Mouse (Mus musculus) kidney, postnatal 36 days (tissue): Measurements from ENCODE around the gene Olfr1240.

Experiments
- DNase-seq, 2 experiments: peaks; one replicate each; pipeline ENCODE4 v3.0.0; 2021 to 2022; ENCODE audit warnings: mixed read lengths in 2 of 2

Olfr1240 gene

DNA sequence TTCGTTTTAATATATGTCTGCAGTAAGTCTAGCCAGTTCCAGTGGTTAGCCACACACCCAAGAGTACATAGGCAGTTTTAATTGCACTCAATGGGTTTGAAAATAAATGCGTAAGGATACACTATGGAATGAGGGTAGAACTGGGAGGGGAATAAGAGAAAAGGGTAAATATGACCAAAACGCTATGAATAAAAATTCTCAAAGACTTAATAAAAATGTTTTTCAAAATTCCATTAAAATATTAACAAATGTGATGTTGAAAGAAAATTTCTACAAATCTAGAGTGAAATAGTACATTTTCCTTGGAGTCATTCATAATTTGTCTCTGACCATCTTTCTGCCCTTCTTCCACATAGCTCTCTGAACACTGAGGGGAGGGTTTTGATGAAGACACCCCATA is at the start of gene Olfr1240:
TSS of gene Olfr1240 (minus strand) at position 101 of the 400 bp plus-strand sequence.
- no peak for DNase-seq

- no peak for DNase-seq
These were observed 44.2 kb upstream of the Olfr1240 start, which contains the start of gene Olfr1241 for GRCm38 (mm10) chr2:89487026-89487425. Olfr1241 (minus strand) TSS chr2:89487126.

DNA sequence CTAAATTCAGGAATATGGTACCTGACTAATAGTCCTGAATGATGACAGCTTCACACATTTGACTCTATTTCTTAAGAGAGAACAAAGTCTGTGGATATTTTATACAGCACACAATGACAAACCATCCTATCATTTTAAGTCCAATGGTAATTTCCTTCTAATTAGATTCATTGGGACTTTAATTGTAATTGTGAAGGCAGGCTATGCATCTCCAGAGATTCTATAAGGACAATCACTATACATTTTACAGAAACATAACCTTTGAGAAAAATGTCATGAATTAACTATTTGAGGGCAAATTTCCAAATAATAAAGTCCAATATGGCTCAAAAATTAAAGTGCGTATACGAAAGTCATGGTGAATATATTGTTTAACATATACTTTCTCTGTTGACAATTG is 22.5 kb downstream of the Olfr1240 start, which contains the start of gene Olfr1239:
TSS of gene Olfr1239 (minus strand) at position 101 of the 400 bp plus-strand sequence.
- DNase-seq: no peak

DNA sequence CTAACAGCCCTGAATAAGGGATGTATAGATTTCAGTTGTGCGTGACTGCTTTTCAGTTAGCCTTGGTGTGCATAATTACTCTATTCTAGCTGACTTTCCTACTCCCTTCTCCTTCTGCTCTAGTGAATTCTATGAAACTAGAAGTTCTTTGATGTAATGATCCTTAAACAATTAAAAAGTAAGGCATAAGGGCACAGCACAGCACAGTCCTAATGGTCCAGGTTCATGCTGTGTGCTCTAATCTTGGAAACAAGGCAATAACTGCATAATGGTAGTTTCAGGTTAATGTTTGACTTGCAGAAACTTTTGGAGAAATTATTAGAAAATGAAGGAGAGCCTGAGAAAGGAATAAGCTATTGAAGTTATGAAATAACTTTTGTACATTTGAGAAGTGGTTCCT is 28.2 kb downstream of the Olfr1240 start:
- DNase-seq: no peak

- no peak for DNase-seq
These were observed 33.2 kb downstream of the Olfr1240 start, which contains the start of gene Olfr1238 for GRCm38 (mm10) chr2:89409576-89409975. Olfr1238 (minus strand) TSS chr2:89409676.

DNA sequence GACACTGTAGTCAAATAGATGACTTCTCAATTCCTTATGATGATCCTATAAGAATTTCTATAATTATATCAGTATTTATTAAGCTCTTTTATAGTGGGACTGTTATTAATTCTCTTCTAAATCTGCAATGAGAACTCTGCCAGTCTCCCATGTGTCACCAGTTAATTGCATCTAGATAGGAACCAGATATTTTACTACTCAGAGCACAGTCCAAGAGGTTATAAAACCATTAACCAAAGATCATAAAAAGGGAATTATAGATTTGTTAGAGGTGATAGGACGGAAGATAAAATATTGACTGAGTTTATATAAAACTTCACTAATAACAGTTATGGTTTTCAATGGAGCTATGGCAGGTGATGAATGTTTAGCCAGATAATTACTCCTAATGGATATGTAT is 41.9 kb downstream of the Olfr1240 start:
- no peak for DNase-seq
